Mouse (Mus musculus): ENCODE measurements at regions not wholly inside any gene's neighbourhood (a gene's known extent, or its start where the extent isn't known, plus 50 kb on each side); places are given as distances from the start of the nearest gene placed in this dataset.

DNA sequence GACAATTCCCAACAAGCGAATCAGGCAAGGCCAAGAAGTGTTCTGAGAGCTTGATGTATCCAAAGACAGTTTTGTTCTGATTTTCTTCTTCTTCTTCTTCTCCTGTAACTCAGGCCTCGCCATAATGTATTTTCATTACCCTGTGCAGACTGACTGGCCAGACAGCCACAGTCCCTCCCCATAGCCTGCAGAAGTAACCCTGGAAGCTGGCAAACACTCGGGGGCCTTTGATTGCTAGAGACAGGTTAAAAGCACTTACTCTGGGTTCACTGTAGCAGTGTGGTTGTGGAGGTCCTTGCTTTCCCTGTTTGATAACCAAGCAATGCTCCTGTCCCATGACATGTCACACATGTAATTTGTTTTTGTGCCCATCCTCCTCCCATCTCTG lies 275.8 kb upstream of the Sema6d start:
- 14% methylated on average over 3 of the region's 3 CpGs for WGBS
- Histone ChIP-seq H3K4me1 (replicated peaks) (peaks cover 21% of the 10 kb centered on the region), H3K9ac (replicated peaks) (no peak overlapping the region), H3K27me3 (no peaks in the 10 kb centered on the region), H3K9me3 (no peaks in the 10 kb centered on the region), H3K27ac (peak overlapping the region; percentile 64), H3K4me2 (replicated peaks) (peak overlapping the region; percentile 36), H3K36me3 (no peaks in the 10 kb centered on the region), H3K4me3 (replicated peaks) (no peak overlapping the region)
- peak; percentile 69 for ATAC-seq

DNA sequence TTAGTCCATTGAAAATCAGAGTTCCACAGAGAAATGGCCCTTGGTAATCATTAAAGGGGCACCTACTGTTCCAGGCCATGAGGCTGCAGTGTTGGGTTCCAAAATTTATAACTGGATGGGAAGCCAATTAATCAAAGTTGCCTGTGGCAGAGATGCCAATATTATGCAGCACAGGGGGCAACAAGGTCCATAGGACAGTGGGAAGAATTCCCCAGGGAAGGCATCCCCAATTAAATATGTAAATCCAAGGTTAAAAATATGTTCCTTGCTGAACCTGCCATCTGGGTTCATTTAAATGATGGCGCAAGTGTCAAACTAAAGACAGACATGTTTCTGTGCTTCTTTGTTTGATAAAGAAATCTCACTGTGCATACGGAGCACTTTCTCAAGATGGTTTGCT lies 273.1 kb upstream of the Sema6d start:
- Histone ChIP-seq H3K9ac (replicated peaks) (no peak overlapping the region), H3K4me2 (replicated peaks) (no peak overlapping the region), H3K27me3 (no peaks in the 10 kb centered on the region), H3K9me3 (no peaks in the 10 kb centered on the region), H3K36me3 (no peaks in the 10 kb centered on the region), H3K4me3 (replicated peaks) (no peak overlapping the region), H3K27ac (no peak overlapping the region), H3K4me1 (replicated peaks) (peaks cover 21% of the 10 kb centered on the region)
- no peak for ATAC-seq
- WGBS, result 49% methylated on average over 2 of the region's 2 CpGs

DNA sequence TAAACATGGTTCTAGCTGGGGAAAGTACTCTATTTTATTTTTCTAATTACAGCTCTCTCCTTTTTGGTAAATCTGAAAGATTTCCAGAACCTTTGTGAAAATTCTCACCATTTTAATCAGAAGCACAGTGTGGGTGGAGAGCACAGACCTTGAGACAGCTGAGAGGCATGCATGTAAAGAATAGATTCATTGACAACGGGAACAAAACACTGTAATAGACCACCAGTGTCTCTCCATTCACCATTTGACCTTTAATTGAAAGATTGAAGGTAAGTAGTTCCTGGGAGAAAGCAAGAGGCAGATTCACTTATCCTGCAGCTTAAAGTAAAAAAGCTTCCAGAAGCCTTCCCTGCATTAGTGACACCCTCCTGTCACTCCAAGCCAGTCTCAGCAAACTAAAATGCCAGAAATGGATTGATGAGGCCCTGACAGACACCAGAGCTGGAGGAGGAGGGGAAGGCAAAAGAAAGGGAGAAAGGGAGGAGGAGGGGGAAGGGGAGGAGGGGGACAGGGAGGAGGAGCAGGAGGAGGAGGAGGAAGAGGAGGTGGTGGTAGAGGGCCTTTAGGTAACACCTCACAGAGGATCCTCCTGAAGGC lies 256.1 kb upstream of the Sema6d start:
- no peaks in the 10 kb centered on the region for H3K9me3 ChIP-seq
- no peak overlapping the region for H3K27ac ChIP-seq
- whole genome bisulfite sequencing, result 40% methylated on average over 1 of the region's 1 CpGs
- H3K4me3 ChIP-seq (replicated peaks), result no peak overlapping the region
- no peaks in the 10 kb centered on the region for H3K27me3 ChIP-seq
- H3K36me3 ChIP-seq, result no peaks in the 10 kb centered on the region
- no peak overlapping the region for H3K4me2 ChIP-seq (replicated peaks)
- H3K4me1 ChIP-seq (replicated peaks), result peaks cover 7% of the 10 kb centered on the region; the same call in 1 of the 2 replicates
- H3K9ac ChIP-seq (replicated peaks), result no peak overlapping the region
- no peak for ATAC-seq

Measured in midbrain, embryonic 13.5 days (tissue).